Mouse (Mus musculus): ENCODE results near the gene Prrx2.
A peak's percentile ranks its signal among the peaks of the same experiment; 100 is the strongest.

Prrx2 gene

DNA sequence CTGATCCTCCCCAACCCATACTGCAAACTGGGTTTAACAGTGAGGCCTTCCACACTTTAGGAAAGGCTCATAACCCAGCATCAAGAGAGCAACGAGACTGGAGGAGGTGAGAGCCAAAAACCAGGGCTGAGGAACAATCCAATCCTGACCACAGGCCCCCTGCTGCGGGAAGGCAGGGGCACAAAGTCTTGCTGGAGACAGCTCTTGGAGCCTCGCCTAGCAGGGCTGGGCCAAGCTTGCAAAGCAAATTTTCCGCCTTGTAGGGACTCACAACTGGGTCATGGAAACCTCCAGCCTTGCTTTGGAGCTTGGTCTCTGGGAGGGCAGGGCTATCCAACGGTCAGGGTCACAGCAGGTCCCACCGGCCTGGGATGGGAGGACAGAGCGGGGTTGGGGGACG is 36.1 kb downstream of the Prrx2 start:
- DNase-seq (ENCODE audit: low spot score): no peak

DNA sequence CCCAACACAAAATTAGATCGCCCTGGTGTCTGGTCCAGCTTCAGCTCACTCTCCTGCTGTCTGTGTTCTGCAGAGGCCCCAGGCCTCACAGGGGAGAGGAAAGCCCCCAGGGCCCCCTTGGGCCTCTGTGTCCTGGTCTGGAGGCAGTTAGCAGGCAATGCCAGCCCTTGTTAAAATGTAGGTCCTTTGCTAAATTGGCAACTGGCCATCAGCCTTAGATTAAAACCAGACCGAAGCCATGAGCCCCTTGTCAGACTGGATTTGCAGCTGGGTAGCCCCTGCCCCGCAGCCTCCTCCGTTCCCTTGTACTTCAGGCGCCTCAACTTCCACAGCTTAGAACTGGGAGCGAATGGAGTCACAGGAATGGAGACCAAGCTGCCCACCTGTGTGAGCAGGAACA is 37.9 kb downstream of the Prrx2 start:
- DNase-seq (ENCODE audit: low spot score): no peak

DNA sequence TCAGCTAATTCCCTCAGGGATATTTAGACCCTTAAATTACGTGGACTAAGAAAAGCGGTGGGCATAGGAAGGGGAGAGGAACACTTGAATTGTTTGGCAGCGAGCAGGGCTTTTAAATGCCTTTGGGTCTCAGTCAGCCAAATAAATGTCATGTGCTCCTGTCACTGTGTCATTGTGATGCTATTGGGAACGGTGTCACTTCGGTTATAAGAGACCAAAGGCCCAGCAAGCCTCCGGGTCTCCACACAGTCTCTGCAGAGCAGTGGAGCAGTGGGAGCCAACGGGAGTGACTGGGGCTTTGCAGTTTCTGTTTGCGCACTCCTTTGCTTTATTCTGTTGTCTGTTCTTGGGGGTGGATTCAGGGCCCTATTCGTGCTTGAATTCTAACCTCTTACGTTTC is 39.7 kb downstream of the Prrx2 start:
- DNase-seq (ENCODE audit: low spot score): no peak

DNA sequence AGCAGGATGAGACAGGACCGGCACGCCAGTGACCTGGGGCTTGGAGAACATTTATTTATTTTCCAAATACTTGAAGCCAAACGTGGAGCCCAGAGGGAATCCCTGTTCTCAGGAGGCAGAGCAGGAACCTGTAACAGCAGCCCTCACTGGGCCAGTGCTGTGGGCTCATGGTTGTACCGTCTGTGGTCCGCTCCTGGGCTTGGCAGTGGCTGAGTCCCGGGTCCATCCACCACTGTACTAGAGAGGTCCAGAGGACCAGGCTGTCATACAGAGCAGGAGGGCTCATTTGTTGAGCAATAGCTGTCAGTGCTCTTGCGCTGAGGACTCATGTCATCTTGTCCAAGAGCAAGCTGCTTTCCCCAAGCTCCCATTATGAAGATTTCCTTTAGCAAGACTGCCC is 40.3 kb downstream of the Prrx2 start:
- DNase-seq (ENCODE audit: low spot score): no peak

DNA sequence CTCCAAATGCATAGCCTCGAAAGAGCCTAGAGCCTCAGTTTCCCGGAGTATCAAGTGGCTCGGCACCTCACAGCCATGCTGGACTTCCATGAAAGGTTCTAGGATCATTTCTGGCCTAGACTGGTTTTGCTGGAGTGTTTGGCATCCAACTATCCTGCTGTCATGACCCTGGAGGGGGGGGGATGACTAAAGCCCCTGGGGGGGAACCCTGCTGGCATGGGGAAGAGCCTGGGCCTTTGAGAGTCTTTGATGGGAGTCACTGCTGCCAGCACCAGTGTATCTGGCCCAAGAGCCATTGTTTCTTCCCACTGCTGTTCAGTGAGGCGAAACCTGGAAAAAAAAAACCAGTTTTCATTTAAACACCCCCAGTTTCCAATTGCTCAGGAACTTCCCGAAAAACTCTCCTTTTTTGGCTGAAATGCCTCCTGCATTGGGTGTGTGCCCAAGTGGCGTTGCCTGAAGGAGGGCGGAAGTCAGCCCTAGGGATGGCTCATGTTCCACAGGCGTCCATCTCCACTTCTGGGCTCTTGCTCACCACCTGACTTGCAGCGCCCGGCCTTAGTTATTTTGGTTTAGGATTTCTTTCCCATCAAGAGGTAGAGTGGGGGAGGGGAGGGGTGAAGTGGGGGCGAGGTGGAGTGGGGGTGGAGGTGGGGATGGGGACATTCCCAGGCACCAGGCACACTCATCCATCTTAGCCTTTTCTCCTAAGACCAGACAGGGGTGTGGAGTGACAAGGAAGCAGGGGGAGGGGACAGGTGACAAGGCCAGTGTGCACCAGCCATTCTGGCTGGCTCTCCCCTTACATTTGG is 41.1 kb downstream of the Prrx2 start:
- no peak for DNase-seq (ENCODE audit: low spot score)

DNA sequence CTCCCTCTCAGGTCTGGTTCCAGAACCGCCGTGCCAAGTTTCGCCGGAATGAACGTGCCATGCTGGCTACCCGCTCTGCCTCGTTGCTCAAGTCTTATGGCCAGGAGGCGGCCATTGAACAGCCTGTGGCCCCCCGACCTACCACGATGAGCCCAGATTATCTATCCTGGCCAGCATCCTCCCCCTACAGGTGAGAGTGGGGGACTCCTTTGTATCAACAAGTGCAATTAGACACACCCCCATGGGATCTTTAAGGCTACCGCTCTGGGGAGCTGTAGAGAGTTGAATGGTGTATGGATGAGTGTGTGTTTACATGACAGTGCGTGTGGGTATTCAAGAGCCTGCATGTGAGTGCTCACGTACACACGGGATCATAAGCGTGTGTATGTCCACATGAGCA is 44.7 kb downstream of the Prrx2 start:
- no peak for DNase-seq (ENCODE audit: low spot score)

DNA sequence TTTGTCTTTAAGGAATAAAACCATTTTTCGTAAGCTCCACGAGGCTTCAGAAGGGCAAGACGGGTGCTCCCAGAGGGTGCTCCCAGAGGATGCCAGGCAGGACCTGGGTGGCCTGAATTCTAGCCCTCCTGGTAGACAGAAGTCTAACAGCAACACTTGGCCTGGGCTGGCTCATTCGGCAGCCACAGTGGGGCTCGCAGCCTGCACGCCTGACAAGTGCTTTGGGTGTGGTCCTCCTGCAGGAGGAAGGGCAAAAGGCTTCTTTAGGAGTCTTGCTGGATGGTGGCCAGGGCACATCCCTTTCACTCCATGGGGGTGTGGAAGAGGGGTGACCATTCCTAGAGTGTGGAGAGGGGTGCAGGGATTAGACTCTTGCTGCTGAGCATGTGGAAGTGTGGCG is 46.4 kb downstream of the Prrx2 start:
- no peak for DNase-seq (ENCODE audit: low spot score)

DNA sequence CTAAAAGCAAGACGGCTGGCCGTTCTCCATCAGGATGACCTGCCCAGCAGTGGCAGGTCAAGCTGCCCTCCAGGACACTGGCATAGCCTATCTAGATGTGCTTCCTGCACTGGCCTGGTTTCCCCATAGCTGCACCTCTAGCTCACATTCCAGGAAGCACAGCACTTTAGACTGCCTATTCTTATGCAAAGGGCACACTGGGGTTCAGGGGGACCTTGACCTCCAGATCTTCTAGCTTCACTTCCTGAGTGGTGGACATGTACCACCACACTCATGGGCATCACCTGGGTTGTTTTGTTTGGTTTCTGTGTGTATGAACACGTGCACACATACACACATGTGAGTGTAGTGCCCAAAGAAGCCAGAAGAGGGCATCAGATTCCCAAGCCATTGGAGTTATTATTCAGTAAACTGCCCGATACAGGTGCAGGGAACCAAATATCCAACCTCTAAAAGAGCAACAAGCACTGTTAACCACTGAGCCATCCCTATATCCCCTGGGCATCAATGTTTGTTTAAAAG is 50.1 kb downstream of the Prrx2 start:
- DNase-seq (ENCODE audit: low spot score): no peak

DNA sequence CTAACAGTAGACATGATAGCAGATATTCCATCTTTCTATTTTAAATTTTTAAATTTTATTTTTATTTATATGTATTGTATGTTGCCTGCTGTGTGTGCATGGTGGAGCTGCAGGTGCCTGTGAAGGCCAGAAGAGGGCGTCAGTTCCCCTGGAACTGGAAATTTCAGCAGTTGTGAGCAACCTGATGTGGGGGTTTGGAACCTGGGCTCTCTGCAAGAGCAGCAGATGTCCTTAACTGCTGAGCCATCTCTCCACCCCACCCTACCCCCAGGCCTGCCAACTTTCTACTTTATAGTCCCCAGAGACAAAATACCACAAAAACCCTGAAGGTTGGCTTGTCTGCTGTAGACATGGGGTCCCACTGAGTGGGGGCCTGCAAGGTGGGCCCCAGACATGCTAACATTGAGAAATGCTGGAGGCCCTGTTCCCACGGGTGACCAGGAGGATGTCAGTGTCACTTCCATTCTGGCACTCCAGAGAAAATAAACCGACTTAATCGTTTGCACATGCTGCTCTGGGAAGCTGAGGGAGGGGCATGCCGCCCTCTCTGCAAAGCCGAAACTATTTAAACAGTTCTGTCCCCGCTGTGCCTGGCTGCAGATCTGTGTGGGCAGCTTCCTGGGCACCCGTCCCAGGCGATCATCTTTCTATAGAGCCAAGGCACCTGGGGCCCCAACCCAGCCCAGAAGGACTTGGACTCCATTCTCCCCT is 50.8 kb downstream of the Prrx2 start:
- no peak for DNase-seq (ENCODE audit: low spot score)

DNA sequence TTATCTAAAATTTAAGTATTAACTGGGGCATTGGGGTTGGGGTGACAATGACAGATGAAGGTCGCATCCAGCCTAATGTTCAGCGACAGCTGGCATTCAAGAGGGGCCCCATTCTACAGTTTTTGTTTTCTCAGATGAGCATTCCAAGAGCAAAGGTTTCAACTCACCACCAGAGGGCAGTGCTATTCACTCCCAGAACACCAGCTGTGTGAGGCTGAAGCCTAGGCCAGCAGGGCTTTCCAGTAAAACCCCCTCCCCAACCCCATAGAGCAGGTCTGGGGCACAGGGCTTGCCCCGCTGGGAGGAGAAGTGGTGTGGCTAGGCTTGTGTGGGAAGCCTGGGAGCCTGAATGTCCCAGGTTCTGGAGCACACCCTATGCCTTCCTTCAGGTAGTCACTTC is 56.2 kb downstream of the Prrx2 start:
- peak; percentile 51 for DNase-seq (ENCODE audit: low spot score)

DNA sequence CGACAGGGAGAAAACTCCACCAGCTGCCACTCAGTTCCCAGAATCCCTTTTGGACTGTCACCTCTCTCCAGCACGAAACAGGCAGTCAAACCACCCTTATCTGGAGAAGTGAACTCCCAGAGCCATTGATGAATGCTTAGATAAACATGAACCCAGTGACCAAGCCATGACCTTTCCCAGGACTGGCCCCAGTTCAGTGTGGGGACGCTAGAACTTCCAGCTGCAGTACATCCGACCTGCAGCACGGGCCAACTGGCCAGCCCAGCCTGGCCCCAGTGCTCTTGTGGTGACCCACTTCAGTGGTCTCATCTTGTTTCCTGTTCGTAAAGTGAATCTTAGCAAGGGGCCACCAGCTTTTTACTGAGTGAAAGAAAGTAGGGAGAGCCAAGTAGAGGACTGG is 58.6 kb downstream of the Prrx2 start:
- peak; percentile 31 for DNase-seq (ENCODE audit: low spot score)

DNA sequence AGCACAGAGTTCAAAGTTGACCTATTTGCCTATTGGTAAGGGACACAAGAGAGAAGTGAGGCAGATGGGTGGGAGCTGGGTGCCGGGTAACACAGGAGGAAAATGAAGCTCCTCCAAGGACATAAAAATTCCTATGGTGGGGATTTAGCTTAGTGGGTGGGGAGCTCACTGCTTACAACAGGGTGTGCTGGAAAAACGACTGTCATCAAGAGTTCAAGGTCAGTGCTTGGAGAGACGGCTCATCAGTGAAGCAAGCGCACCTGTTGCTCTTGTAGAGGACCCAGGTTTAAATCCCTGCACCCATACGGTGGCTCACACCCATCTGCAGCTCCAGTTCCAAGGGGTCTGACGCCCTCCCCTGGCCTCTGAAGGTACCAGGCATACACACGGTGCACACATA is 59.2 kb downstream of the Prrx2 start:
- no peak for DNase-seq (ENCODE audit: low spot score)

DNA sequence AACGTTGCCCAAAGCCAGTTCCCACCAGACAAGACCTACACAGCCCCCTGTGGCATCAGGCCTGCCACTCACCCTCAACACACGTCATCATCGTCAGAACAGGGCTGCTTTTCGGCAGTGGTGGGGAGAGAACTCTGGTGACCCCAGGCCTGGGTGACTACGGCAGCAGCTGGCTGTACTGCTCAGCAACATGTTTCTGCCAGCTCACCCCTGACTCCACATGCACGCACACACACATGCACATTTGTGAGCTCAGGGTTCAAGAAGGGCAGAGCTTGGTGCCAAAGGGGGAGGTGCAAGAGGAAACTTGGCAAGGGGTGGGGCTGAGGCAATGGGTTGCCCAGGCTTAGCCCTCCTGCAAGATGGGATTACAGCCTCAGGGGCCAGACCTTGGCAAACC is 62.5 kb downstream of the Prrx2 start:
- DNase-seq (ENCODE audit: low spot score): no peak

DNA sequence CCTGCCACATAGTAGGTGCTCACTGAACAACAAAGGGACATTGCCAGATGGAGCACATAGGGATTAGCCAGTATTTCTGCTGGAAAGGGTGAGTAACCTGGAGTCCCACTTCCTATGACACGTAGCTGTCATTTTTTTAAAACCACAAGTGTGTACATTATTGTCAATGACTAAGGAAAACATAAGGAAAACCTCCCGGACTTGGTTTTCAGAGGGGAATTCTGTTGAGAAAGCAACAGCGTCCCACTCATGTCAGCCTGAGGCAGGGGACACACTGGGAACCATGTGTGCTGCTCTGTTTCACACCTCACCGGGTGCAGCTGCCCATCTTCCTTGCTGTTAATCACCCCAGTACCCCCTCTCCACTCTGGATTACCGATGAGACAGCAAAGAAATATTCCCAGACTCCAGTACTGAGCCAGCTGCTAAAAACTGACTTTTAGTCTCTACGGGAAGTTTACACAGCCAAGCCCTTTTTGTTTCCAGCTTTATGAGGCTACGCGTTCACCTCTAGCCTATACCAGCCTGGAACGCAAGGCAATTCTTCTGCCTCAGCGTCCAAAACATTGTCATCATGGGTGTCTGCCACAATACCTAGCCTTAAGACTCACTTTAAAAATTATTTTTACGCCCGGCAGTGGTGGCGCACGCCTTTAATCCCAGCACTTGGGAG is 64.8 kb downstream of the Prrx2 start:
- no peak for DNase-seq (ENCODE audit: low spot score)

DNA sequence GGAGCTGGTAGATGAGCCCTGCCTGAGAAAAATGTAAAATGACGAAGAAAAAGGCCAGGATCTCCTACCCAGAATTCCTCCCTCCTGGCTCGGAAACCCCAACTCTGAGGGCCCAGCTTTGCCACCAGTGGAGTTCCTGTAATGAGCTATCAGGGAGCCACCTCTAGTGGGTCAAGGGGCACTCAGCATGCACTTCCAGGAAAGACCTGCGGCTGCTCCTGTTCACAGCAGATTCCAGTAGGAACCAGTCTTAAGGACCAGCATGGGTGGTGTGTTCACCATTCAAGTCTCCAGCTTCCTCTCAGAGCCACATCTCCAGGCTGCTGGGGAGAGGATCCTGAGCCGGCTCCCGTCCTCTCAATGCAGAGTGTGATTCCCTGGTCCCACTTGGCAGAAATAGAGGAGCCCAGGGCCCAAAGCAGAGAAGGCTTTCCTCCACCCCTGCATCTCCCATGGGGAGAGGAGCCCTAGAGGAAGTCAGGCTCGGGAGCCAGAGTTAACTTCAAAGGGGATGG is 66.9 kb downstream of the Prrx2 start:
- DNase-seq (ENCODE audit: low spot score): peak; percentile 40

DNA sequence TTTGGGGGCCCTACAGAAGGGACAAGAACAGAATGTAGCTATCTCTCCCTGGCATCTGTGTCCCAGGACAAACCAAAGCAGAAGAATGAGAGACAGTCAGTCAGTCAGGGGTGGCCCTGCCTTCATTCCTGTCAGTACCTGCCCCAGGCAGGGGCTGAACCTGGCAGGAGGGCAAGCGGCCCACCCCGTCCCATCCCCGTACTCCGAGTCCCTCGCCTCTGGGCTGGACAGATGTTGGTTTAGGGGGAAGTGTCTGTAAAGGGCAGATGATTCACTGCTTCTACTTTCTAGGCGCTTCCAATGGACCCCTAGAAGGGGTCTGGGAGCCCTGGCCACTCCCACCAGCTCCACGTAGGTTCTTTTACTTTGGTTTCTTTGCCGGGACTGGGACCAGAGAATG is 67.5 kb downstream of the Prrx2 start:
- DNase-seq (ENCODE audit: low spot score): no peak

DNA sequence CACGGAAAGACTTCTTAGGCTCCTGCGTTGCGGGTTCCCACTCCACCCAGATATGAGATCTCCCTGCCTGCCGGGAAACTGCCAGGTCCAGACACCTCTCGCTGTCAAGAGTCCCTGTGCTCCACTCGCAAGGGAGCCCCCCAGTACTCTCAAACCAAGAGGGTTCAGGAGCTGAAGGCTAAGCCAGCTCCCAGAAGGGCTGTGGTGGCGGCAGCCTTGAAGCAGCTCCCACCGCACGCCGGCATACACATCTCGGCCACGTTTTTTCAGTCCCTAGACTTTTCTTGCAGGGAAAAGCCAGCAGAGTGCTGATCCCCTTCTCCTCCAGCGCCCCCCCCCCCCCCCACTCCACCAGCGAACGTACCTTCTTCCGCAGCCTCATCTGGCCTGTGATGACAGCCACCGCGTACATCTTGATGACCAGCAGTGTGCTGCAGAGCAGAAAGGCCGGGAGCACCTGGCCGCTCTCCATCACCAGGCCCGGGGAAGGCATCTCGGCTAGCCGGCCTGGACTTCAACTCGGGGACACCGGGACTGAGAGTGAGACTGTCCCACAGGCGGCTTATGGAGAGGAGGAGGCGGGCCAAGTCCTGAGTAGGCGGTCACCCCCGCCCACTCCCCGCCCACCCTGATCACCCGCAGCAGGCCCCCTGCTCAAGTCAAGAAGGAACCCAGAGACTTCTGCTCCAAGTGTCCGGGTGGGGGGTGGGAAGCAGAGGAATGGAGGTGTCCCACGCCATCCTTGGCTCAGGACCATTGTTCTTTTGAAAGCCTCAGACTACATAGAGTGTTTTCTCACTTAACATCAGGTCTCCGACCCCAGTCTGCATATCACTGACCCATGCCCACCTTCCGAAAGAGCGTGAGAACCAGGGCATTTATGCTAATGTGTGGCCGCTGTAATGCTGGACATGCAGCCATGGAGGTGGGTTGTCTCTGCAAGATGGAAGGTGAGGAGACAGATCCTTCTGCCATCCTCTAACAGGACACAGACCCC is 68.3 kb downstream of the Prrx2 start:
- DNase-seq (ENCODE audit: low spot score): no peak

DNA sequence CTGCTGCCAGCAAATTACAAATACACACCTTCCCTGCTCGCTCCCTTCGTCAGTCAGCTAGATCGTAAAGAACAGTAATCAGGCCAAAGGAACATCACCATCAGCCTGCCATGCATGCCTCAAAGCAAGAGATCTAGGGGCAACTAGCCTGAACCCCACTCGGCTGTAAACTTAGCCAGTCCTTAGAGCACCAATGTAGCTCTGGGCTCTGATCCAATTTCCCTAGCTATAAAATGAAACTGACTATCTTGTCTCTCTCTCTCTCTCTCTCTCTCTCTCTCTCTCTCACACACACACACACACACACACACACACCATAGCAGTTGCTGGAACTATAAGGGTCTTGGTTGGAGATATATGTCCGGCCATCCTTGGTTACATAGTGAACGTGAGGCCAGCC is 69.5 kb downstream of the Prrx2 start:
- DNase-seq (ENCODE audit: low spot score): no peak

DNA sequence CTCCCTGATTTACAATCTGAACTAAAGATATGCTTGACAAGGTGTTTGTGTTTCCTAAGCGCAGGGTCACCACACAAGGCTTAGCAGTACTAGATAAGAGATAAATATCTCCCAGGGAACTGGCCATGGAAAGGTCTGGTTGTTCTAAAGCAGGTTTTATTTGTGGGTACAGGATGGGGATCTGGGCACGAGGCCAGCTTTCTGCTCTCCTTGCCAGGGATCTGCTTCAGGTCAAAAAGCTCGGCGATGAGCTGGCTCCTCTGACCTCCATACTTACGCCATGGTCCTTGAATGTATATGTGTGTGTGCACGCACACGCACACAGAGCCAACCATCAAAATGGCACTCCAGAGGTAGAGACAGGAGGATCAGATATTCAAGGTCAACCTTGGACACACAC is 70.2 kb downstream of the Prrx2 start:
- DNase-seq (ENCODE audit: low spot score): no peak

DNA sequence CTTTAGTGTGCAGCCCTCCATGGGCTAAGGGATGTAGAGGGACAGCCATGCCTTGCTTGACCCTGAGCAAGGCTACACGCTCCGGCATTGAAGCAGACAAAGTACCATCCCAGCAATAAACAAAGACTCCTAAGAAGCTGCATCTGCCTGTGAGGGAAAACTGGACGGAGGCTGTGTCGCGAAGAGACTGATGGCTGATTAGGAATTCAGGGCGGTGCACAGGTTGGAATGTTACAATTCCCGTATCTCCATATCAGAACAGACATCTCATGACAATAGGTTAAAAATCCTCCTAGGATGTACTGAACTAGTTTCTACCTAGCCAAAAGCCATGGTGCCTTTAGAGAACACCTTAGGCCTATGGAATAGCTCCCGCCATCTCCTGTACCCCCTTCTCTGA is 71.1 kb downstream of the Prrx2 start:
- no peak for DNase-seq (ENCODE audit: low spot score)

DNA sequence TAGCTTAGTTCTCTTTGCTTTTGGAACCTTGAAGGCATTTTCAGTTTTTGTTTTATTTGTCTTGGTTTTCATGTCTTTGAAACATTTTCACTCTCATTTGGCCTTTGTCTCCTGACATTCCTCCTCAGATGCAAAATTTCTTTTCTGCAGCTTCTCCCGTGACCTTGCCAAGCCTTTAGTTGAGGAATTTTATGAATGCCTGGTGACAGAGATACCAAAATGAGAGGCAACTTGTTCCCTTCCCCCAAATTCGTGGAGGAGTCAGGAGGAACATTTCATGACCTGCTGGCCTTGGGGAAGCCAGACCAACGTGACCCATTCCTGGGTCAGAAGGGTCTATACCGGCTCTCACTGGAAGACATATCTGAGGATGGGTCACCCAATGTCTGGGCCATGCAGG is 71.9 kb downstream of the Prrx2 start:
- no peak for DNase-seq (ENCODE audit: low spot score)

Measured in lung, postnatal 25 days (tissue).